Mouse (Mus musculus): Measurements from ENCODE around the gene Smarcd1. TPM values are rescaled to one million over a fixed set of nuclear protein-coding genes. Genes with fewer than 3 reads are reported as not detected.
"Not testable (repeated sequence)": the region's sequence is repeated elsewhere in the genome, so short reads cannot be mapped to it uniquely, and the experiment has no call there.

Smarcd1 gene
- total RNA-seq, 2 experiments from 2014 or later = 28.6 to 37.5 TPM

DNA sequence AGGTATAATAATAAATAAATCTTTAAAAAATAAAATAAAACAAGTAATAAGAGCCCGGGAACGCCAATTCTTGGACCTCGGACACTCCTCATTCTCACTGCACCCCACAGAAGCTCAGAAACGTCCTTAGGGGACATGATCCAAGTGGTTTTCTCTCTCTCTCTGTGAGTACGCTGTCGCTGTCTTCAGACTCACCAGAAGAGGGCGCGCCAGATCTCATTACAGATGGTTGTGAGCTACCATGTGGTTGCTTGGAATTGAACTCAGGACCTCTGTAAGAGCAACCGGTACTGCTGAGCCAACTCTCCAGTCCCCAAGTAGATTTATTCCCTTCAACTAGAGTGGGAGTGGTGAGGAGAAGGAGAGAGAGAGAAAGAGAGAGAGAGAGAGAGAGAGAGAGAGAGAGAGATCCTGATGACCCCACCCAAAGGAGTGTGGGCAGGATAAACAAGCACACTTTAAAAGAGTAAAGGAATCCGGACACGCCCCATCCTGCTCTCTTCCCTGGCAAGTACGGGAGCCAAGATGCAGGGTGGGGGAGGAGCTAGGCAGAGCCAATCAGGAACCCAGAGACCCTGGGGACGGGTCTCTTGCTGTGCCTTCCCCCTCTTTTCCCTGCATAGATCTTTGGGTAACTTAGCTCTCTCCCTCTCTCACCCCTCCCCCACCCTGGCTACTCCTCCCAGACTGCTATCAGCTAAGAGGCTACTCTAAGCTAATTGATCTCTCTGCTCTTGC lies 23.7 kb upstream of the Smarcd1 start:
- no peak for ATAC-seq (replicated peaks; ENCODE audit: low FRiP score, low TSS enrichment, poor library complexity, severe bottlenecking)

DNA sequence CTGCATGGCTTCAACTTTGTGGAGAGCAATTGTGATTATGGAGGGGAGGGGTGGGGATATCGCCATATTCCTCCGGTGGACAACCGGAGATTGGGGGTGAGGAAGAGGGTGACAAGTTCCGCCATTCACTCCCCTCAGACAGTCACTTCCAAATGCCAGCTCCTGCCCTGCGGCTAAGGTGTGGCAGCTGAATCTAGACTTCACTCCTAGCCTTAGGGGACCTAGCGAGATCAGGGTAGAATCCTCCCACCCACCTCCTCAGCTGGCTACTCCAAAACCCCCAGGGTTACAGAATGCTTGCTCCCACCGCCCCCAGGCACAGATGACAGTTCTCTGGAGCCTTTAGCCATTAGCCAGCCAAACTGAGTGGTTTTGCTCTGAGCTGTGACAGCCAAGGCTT lies 22.9 kb upstream of the Smarcd1 start:
- ATAC-seq (replicated peaks; ENCODE audit: low FRiP score, low TSS enrichment, poor library complexity, severe bottlenecking) = no peak

DNA sequence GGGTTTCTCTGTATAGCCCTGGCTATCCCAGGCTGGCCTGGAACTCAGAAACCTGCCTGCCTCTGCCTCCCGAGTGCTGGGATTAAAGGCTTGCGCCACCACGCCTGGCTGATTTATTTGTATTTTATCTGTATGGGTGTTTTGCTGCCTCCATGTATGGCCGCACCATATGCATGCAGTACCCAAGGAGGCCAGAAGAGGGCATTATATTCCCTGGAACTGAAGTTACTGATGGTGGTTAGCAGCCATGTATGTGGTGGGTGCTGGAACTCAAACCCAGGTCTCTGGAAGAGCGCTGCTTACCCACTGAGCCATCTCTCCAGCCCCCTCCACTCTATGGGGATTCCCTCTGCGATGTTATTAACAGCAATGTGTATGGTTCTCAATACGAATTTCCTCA lies 19.0 kb upstream of the Smarcd1 start:
- ATAC-seq (replicated peaks; ENCODE audit: low FRiP score, low TSS enrichment, poor library complexity, severe bottlenecking) = peak; percentile 34; the same call in 1 of the 2 replicates

DNA sequence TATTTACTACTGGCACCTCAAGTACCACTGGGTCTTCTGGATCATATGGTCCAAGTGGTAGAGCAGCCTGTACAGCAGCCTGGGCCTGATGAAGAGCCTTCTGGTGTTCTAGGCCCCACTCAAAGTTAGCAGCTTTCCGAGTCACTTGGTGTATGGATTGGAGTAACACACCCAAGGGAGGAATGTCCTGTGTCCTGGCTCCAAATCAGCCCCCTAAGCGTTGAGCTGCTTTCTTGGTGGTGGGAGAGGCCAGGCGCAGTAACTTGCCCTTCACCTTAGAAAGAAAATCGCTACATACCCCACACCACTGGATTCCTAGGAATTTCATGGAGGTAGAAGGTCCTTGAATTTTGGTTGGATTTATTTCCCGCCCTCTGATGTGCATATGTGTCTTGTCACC lies 17.8 kb upstream of the Smarcd1 start:
- no peak for ATAC-seq (replicated peaks; ENCODE audit: low FRiP score, low TSS enrichment, poor library complexity, severe bottlenecking)

DNA sequence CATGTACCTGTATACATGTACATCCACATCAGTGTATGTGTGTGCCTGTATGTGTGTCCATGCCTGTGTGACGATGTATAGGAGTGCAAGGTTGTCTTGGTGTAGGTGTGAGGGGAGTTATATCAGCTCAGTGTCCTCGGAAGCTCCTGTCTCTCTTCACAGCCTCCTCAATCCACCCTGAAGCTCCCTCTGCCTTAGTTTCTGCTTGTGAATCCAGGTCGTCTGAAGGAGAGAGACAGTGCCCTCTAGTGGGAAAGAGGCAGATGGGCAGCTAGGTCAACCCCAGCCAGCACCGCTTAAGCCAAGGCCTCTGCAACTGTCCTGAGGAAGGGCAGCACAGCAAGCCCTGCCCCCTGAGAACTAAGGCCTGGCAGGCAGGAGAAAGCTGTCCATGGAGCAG lies 13.2 kb upstream of the Smarcd1 start:
- ATAC-seq (replicated peaks; ENCODE audit: low FRiP score, low TSS enrichment, poor library complexity, severe bottlenecking) = peak; percentile 86

DNA sequence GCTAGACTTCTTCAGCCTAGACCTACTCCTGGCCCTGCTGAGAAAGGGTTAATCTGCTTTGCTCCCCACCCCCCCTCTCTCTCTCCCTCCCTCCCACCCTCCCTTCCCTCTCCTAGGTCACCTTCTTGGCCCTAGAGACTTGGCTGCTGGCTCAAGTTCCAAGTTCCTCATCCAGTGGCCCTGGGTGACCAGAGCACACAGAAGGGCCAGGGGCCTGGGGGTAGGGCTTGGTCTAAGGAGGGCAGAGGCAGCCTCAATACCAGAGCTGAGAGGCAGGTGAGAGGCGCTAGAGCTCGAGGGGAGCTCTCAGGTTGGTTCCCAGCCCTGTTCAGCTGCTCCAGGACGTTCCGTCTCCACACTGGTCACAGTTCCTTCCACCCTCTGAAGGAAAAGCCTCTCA lies 11.0 kb upstream of the Smarcd1 start:
- no peak for ATAC-seq (replicated peaks; ENCODE audit: low FRiP score, low TSS enrichment, poor library complexity, severe bottlenecking)

DNA sequence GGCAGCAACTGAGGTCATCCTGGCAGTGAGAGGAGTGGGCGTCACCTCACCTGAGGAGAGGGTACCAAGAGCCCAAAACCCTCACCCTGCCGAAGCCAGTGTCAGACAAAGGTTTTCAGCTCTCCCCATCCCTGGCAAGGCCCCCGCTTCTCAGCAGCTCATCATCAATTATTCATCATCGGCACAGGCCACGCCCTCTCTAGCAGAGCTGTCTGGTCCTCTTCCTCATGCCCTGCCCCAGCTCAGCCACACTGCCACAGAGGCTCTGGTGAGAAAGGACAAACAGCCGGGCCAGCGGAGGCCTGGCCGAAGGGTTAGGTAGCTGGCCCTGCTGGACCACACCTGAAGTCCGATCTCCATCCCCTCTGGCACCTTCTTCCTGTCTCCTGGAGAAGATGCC lies 10.0 kb upstream of the Smarcd1 start:
- ATAC-seq (replicated peaks; ENCODE audit: low FRiP score, low TSS enrichment, poor library complexity, severe bottlenecking) = no peak

DNA sequence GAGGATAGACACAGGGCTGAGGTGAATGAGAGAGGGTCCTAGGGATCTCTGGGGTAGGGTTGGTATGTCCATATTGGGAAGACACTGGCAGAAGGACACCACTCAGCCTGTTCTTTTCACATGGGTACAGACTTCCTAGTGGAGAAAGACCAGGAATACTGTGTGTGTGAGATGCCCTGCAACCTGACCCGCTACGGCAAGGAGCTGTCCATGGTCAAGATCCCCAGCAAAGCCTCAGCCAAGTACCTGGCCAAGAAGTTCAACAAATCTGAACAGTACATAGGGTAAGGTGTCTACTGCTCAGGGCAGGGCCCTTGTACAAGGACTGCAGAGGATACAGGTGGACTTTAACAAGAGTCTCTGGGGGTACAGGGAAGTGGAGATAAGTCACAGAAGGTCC lies 4.6 kb upstream of the Smarcd1 start:
- no peak for ATAC-seq (replicated peaks; ENCODE audit: low FRiP score, low TSS enrichment, poor library complexity, severe bottlenecking)

DNA sequence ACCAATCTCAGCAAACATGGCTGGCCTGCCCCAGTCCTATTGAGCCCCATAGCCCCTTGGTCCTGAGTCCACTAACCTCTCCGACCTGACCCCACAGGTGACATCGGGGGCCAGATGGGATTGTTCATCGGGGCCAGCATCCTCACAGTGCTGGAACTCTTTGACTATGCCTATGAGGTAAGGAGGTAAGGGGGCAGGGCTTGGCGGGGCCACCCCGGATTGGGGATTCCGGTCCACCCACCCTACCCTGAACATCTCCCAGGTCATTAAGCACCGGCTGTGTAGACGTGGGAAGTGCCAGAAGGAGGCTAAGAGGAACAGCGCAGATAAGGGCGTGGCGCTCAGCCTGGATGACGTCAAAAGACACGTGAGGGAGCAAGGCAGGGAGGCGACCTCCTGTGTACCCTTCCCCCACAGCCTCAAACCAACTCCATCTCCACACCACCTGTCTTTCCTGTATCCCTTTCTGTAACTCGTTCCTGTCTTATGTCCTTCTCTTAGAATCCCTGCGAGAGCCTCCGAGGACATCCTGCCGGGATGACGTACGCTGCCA lies 3.3 kb upstream of the Smarcd1 start:
- ATAC-seq (replicated peaks; ENCODE audit: low FRiP score, low TSS enrichment, poor library complexity, severe bottlenecking) = no peak

DNA sequence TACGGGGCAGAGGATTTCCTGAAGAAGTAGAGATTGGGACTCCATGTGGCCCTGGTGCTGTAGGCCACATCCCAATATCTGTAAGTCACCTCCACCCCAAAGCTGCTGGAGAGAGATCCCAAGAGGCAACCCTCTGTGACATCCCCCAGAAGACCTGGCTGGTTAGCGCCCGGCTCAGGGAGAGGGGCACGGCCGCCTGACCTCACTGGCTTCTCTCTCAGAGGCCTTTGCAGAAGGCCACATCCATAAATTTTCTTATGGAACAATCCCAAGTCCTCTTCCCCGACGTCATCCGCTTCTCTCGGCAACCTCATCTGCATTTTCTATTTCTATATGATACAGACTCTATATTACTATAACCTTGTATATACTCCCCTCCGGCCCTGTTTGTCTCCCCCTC lies 2.2 kb upstream of the Smarcd1 start:
- ATAC-seq (replicated peaks; ENCODE audit: low FRiP score, low TSS enrichment, poor library complexity, severe bottlenecking) = no peak

DNA sequence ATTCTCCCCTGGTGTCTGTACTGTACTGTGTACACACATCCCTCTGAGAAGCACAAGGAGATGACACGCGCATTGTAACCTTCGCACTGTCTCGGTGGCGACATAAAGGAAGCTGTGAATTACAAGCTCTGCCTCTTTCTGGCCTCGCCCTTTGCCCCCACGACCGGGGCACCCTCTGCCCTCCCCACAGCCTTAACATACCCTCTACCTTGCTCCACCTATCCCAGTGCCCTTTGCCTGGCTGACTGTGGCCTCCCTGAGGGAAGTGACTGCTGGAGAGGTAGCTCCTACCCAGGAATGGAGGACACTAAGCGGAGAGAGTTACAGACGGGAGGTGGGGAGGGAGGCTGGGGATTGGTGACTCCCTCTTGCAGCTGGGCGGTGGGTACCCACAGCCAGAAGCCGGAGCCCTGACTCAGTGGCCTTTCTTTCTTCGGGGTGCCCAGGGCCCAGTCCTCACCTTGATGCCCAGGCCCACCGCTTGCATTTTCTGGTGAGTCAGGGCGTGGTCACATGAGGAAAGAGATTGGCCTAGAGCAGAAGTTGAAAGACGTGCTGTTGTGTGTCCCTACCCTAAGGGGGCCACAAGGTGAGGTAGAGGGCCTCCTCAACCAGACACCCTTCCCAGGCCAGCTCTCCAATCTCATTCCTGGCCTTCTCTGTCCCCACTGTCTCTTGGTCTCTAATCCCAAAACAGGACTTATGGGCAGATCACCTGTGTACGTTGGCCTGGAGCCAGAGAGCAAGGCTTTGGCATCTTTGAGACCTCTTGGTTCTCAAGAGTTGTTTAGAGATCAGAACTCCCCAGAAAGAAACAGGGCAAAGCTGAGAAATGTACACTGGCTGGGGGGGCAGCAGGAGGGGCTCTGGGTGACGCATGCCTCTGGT lies 1.5 kb upstream of the Smarcd1 start:
- ATAC-seq (replicated peaks; ENCODE audit: low FRiP score, low TSS enrichment, poor library complexity, severe bottlenecking) = no peak

DNA sequence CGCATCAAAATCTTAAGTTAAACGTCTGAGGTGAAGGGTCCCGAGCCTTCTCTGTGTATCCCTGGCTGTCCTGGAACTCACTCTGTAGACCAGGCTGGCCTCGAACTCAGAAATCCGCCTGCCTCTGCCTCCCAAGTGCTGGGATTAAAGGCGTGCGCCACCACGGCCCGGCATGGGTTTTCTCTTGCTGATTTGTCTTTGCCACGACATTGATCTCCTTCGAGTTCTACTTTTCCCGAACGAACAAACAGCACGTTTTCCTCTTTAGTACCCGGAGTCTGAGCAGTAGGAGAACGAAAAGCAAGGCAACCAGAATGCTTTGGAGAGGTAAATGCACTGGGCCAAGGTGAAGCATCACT lies 310 bp upstream of the Smarcd1 start:
- not testable (repeated sequence) for ATAC-seq (replicated peaks; ENCODE audit: low FRiP score, low TSS enrichment, poor library complexity, severe bottlenecking)

DNA sequence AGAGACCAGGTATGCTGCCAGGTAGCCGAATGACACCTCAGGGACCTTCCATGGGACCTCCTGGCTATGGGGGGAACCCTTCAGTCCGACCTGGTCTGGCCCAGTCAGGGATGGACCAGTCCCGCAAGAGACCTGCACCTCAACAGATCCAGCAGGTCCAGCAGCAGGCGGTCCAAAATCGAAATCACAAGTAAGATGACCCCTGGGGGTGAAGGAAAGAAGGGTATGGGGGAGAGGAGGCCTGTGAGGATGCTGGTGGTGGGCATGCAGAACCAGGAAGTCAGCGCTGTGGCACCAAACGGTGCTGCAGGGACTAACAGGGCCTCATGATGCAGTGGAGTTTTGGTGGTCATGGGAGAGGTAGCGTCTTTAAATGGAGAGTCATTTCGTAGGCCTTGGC lies 1.2 kb downstream of the Smarcd1 start:
- no peak for ATAC-seq (replicated peaks; ENCODE audit: low FRiP score, low TSS enrichment, poor library complexity, severe bottlenecking)

DNA sequence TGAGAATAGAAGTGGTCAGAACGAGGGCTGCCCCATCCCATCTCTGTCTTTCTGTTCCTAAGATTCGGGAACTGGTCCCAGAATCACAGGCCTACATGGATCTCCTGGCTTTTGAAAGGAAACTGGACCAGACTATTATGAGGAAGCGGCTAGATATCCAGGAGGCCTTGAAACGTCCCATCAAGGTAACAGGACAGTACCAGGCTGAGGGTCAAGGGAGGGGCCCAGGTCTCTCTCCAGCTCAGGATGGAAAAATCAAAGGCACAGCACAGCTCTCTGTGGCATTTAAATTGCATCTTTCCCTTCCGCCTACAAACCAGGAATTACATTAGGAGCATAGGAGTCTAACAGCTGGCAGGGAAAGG lies 1.7 kb downstream of the Smarcd1 start:
- ATAC-seq (replicated peaks; ENCODE audit: low FRiP score, low TSS enrichment, poor library complexity, severe bottlenecking) = no peak

DNA sequence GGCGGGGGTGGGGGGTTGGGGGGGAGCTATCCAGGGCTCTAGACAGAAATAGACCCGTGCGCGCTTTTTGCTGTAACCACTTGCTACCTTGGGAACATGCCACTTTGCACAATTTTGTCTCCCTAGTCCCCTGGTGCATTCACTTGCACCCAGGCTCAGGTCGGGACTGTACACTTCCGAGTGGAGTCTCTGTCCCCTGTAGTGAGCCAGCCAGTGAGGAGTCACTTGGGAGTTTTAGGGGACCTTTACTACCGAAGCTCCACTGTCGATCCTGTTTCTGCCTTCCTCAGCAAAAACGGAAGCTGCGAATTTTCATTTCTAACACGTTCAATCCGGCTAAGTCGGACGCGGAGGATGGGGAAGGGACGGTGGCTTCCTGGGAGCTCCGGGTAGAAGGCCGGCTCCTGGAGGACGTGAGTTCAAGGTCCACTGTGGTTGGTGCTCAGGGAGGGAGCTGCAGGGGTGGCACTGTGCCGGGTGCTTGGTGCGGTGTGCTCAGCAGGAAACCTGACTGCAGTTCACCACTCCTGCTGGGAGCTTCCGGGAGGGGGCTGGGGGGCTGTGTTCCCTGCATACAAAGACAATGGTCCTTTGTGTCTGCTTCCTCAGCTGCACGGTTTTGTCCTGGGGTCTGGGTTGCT lies 2.2 kb downstream of the Smarcd1 start:
- no peak for ATAC-seq (replicated peaks; ENCODE audit: low FRiP score, low TSS enrichment, poor library complexity, severe bottlenecking)

DNA sequence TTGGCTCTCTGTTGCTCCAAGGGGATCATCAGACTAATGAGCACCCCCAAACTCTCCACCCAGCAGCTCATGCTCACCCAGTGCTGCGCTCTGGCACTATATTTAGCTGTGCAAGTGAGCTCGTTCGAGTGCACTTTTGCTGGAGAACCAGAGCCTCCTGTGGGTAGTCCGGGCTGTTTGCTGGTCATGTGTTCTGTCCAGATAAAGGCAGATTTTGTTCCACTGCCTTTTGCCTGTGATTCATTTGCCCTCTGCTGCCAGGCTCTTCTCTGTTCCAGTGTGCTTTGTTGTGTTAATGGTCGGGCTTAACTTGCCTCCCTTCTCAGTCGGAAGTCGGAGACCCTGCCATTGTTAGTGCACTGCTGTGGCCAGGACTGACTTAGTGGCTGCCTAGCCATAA lies 3.0 kb downstream of the Smarcd1 start:
- no peak for ATAC-seq (replicated peaks; ENCODE audit: low FRiP score, low TSS enrichment, poor library complexity, severe bottlenecking)

DNA sequence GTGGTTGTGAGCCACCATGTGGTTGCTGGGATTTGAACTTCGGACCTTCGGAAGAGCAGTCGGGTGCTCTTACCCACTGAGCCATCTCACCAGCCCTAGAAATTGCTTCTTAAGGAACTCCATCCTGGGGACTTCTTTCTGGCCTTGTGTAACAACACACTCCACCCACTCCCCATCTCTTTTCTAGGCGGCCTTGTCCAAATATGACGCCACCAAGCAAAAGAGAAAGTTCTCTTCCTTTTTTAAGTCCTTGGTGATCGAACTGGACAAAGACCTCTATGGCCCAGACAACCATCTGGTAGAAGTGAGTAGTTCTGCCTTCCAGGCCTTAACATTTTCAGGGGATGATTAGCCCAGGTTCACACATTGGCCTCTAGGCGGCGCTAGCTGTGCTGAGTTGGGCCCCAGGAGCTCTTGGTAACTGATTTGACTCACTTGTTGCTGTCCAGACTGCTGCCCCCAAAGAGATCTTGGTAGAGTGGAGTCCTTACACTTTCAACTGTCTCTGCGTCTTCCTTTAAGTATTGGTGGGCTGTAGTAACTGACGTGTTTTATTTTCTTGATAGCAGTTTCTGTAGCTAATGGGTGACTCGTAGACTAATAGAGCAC lies 3.6 kb downstream of the Smarcd1 start, which contains the start of gene Gm17349:
Gm17349 (minus strand) TSS at position 51 of the 609 bp plus-strand sequence.
- ATAC-seq (replicated peaks; ENCODE audit: low FRiP score, low TSS enrichment, poor library complexity, severe bottlenecking) = peak; percentile 50

DNA sequence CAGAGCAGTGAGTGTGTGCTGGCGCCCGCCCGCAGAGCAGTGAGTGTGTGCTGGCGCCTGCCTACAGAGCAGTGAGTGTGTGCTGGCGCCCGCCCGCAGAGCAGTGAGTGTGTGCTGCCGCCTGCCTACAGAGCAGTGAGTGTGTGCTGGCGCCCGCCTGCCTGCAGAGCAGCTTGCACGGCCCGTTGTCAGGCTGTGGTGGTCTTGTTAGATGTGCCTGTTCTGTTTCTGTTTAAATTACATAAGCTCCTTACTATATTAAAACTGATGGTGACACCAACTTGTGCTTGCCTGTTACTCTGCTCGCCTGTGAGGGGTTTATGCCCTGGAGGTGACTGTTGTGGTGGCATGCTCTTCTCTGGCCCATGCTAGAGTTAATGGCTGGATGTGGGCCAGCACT lies 6.2 kb downstream of the Smarcd1 start:
- no peak for ATAC-seq (replicated peaks; ENCODE audit: low FRiP score, low TSS enrichment, poor library complexity, severe bottlenecking)

DNA sequence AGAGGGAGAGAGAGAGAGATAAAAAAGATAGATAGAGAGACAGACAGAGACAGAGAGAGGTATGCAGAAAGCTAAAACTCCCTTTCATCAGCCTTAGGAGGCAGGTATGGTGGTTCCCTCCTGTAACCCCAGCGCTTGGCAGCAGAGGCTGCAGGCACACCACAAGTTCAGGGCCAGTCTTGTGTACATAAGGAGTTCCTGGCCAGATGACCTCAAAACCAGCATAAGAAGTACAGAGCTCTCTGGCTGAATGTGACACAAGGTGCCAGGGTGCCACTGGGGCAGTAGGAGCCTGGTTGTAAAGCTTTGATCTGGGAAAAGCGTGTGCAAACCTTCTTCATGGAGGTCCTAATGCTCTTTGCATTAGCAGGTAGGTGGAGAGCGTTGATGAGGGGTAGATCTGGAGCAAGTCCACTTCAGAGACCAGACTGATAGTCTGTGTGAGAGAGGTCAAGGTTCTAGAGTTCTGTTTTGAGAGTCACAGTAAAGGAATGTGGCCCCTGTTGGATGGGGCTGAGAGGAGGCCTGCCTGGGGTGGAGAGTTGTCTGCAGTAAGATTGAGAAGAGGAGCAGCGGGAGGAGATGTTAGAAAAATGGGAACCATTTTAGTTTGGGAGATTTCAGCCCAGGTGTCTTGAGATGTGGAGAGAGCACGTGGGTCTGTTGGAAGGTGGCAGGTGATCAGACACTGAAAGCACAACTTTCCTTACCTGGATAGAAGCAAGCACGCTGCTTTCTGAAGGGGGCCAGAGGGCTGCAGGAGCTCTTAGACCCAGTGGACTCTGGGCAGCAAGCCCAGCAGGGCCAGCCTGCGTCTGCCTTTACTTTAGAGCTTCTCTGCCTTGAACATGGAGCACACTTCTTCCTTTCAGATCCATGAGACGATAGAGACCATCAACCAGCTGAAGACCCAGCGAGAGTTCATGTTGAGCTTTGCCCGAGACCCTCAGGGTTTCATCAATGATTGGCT lies 8.6 kb downstream of the Smarcd1 start:
- no peak for ATAC-seq (replicated peaks; ENCODE audit: low FRiP score, low TSS enrichment, poor library complexity, severe bottlenecking)
